Mouse (Mus musculus): ENCODE data around the gene Vstm5.
A peak's percentile ranks its signal among the peaks of the same experiment; 100 is the strongest.
"Not testable (repeated sequence)": the region's sequence is repeated elsewhere in the genome, so short reads cannot be mapped to it uniquely, and the experiment has no call there.

The Vstm5 gene

DNA sequence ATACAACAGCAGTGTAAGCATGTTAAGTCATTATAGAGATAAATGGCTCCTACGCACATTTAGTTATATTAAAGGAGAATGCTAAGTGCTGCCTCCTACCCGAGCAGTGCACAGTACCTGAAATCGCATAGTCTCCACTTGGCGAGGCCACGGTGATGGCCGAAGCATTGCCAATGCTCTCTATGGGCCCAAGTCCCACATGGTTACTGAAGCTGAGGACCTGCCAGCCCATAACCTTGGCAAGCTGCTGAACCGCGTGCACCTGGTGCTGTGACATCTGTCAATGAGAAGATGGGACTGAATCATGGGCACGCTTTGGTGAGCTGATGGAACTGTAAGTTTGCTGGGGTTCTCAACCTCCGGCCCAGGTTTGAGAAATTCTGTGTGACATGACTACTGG lies 24.6 kb downstream of the Vstm5 start:
- no peak for DNase-seq

GRCm38 (mm10) chr9:15273981-15274380 lies 35.1 kb downstream of the Vstm5 start:
- DNase-seq: no peak

GRCm38 (mm10) chr9:15276855-15277254 lies 38.0 kb downstream of the Vstm5 start:
- no peak for DNase-seq

GRCm38 (mm10) chr9:15278343-15278742 lies 39.5 kb downstream of the Vstm5 start:
- no peak for DNase-seq

DNA sequence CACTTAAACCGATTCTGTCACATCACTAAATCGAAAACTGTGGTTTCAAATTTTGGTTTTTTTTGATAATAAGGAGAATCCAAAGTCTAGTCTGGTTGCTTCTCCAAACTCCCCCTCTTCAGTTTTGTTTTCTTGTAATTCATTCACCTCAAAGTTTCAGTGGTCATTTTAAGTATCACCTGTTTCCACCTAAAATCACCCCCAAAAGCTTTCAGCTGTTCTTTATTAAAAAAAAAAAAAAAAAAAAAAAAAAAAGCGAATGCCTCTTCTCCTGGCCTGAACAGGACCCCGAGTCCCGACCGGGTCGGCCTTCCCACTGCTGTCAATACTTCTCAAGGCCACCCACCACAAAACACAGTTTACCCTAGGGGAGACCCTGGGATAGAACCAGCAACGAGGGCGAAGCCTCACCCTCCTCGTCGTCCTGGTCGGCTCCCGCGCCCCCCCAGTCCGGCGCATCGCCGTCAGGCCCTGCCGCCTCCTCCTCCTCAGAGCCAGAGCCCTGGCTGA lies 40.3 kb downstream of the Vstm5 start:
- DNase-seq: no peak

GRCm38 (mm10) chr9:15279649-15280490 lies 41.0 kb downstream of the Vstm5 start, which contains the start of gene Med17:
Gene Med17, minus strand, starts transcription at chr9:15279931.
- peak; percentile 87 to 88 for DNase-seq

GRCm38 (mm10) chr9:15280491-15280879 lies 41.6 kb downstream of the Vstm5 start:
- DNase-seq: no peak

- no peak for DNase-seq
Observed at GRCm38 (mm10) chr9:15285443-15285842, 46.6 kb downstream of the Vstm5 start.

GRCm38 (mm10) chr9:15287846-15288245 lies 49.0 kb downstream of the Vstm5 start:
- DNase-seq: no peak

- DNase-seq: no peak
Observed at GRCm38 (mm10) chr9:15288402-15288801, 49.6 kb downstream of the Vstm5 start.

- DNase-seq: no peak
Observed at GRCm38 (mm10) chr9:15289251-15289650, 50.4 kb downstream of the Vstm5 start.

DNA sequence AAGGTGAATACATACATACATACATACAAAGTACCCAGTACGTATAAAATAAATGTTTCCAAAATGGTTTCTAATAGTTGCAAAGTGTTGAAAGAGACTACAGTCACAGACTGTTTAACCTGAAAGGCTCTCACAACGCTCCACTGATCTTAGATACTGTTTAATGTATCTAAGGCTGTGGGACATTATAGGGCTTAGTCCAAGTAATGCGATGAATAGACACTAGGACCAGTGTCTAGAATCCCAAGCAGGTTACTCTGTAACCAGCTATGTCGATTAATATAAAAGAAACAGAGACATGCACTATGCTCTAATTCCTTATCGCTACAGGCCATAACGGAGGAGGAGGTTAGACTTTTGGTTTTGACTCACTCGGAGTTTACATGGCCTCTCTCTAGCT lies 58.3 kb downstream of the Vstm5 start:
- no peak for DNase-seq

DNA sequence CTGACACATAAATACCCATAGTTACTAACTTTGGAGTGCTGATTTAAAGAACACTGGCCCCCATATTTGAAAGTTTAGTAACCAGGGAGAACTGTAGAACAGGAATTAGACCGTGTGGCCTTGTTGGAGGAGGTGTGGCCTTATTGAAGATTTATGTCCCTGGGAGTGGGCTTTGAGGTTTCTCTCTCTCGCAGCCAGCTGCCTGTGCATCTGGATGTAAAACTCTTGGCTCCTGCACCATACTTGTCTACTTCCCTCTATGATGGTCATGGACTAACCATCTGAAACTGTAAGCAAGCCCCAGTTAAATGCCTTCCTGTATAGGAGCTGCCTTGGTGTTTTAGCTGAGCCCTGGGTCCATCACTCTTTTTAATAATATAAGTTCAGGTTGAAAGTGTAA lies 59.6 kb downstream of the Vstm5 start:
- no peak for DNase-seq

GRCm38 (mm10) chr9:15300056-15300455 lies 61.2 kb downstream of the Vstm5 start:
- DNase-seq: no peak

GRCm38 (mm10) chr9:15301399-15301798 lies 62.6 kb downstream of the Vstm5 start:
- DNase-seq: no peak

GRCm38 (mm10) chr9:15302006-15302405 lies 63.2 kb downstream of the Vstm5 start:
- DNase-seq: not testable (repeated sequence)

DNA sequence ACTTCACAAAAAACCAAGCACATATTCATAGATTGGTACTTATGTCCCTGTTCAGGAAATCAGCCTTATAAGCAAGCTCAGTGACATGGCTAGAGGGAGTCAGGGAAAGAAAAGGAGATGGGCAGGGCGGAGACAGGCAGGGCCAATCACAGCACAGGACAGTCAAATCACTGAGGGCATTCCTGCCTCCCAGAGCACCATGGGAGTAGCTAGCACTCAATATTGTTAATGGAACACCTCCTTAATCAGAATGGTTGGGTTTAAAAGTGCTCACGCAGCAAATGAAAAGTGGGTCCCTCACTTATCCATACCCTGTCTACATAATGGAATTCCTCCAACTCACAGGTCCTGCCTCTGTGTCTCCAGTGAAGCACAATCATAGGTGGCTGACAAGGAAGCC lies 64.0 kb downstream of the Vstm5 start:
- DNase-seq: no peak

GRCm38 (mm10) chr9:15305503-15306397 lies 66.9 kb downstream of the Vstm5 start, which contains the start of gene Taf1d:
Gene Taf1d, plus strand, starts transcription at chr9:15306214.
- peak; percentile 94 to 95 for DNase-seq

- DNase-seq: no peak
Observed at GRCm38 (mm10) chr9:15306398-15307119, 67.7 kb downstream of the Vstm5 start, which contains the start of gene 4931406C07Rik. Gene 4931406C07Rik, minus strand, starts transcription at chr9:15306448.

GRCm38 (mm10) chr9:15307257-15307656 lies 68.4 kb downstream of the Vstm5 start:
- no peak for DNase-seq

DNA sequence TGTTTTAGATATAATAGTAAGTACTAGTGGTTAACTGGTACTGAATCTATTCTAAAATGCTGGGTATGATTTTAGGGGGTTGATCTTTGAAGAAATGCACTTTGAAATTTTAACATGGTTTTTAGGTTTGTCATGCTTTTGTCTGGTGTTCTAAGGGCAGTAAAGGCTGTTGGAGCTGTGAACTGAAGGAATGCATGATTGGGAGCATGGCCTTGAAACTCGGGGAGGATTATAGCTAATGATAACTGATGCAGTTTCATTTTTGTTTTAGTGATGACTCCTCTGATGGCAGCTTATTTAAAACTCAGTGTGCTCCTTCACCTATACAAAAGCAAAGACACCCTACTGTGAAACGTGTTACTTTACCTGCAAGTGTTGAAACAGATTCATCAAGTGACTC lies 69.4 kb downstream of the Vstm5 start:
- DNase-seq: no peak

Data from thymus, adult 18-20 months (tissue).